Mouse (Mus musculus): Measurements from ENCODE around the gene 1700001P01Rik.

DNA sequence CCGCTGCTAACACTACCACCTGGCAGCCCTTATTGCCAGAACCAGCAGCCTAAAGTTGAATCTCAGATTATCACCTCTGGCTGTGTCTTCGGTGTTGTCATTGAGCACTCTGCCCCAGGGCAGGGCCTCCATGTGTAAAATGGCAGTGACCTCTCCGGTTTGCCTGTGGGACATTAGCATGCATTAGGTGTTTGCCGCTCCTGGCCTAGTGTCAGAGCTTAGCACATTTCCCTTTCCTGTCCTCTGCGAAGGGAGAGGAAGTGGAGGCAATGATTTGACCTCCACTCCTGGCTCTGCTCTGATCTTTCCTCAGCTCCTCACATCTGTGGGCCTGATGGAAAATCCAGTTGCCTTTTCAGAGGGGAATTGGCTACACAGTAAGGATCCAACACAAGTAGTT, 44.2 kb upstream of the 1700001P01Rik start:
- TF ChIP-seq CTCF (IDR thresholded peaks at IDR 0.05; ENCODE audit: extremely low read depth, insufficient read length, insufficient replicate concordance, low read depth, low read length) (no peak), POLR2A (IDR thresholded peaks at IDR 0.05; ENCODE audit: low read depth, low read length) (no peak)

Data from small intestine, adult 2 months (tissue).